ENCODE assay signal across 7 mouse cellular contexts in the genomic region with DNA sequence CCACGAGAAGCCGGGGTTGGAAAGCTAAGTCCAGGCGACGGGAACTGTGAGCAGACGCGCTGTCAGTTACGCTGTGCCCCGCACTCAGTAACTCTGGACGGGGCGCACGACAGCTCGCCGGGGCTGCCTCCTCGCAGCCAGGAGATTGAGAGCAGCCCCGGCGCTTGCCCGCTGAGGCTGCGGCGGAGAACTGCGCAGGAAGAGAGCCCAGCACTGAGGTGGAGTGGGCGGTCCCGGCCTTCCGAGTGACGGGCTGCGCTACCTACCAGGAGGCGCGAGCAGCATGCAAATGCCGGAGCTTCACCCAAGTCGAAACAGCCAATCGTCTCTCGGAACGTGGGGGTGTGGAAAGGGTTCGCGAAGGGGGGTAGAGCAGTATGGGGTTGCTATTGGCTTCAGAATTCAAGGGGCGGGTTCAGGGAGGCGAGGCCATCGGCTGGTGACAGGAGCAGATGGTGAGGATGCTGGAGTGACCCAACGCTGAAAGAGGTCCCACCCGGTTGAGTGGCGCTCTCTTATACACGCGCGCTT. TPM values are rescaled to one million over a fixed set of nuclear protein-coding genes. Genes with fewer than 3 reads are reported as not detected.
DNase-seq lines count a peak whose midpoint lies in the region; ATAC-seq and TF ChIP-seq lines count a peak whose summit lies in the region.

A gene (minus strand): TSS at position 200 of the 531 bp plus-strand sequence.

- H3K27ac ChIP-seq in embryonic facial prominence, embryonic 15.5 days (replicated peaks) = peak within 1 kb of the TSS; percentile 68
- peak within 1 kb of the TSS; percentile 83 for H3K27ac ChIP-seq in heart, embryonic 10.5 days
- H3K27ac ChIP-seq in kidney, embryonic 14.5 days (ENCODE audit: low read depth, low read length) = peak within 1 kb of the TSS; percentile 60; the same call in 1 of the 2 replicates
- peak within 1 kb of the TSS; percentile 82 for H3K27ac ChIP-seq in limb, embryonic 15.5 days
- peak within 1 kb of the TSS; percentile 44 for H3K27ac ChIP-seq in midbrain, postnatal 0 days (ENCODE audit: low read depth, low read length)

- H3K9ac ChIP-seq in embryonic facial prominence, embryonic 15.5 days = peak within 1 kb of the TSS; percentile 66
- H3K9ac ChIP-seq in kidney, embryonic 14.5 days (ENCODE audit: low read depth, low read length) = peak within 1 kb of the TSS; percentile 78
- peak within 1 kb of the TSS; percentile 77 for H3K9ac ChIP-seq in limb, embryonic 15.5 days
- peak within 1 kb of the TSS; percentile 68 for H3K9ac ChIP-seq in midbrain, postnatal 0 days (replicated peaks; ENCODE audit: low read length, poor library complexity, severe bottlenecking)

- peak; percentile 73 to 83 for DNase-seq in adrenal gland, postnatal 4 days (ENCODE audit: low spot score in 2 of 2)
- DNase-seq in heart, embryonic 10.5 days (ENCODE audit: low spot score) = peak; percentile 98
- peak; percentile 96 for DNase-seq in midbrain, postnatal 0 days (ENCODE audit: low spot score)
- peak; percentile 65 to 89 for DNase-seq in spleen, postnatal 10 days (ENCODE audit: low spot score in 2 of 2)

- H3K4me2 ChIP-seq in embryonic facial prominence, embryonic 15.5 days (replicated peaks) = peak within 1 kb of the TSS; percentile 94
- peak within 1 kb of the TSS; percentile 84 for H3K4me2 ChIP-seq in kidney, embryonic 14.5 days (replicated peaks; ENCODE audit: low read depth, low read length)
- H3K4me2 ChIP-seq in limb, embryonic 15.5 days = peak within 1 kb of the TSS; percentile 93
- peak within 1 kb of the TSS; percentile 74 for H3K4me2 ChIP-seq in midbrain, postnatal 0 days (ENCODE audit: low read depth, low read length, poor library complexity, severe bottlenecking)

- peak; percentile 94 for ATAC-seq in embryonic facial prominence, embryonic 15.5 days (ENCODE audit: insufficient number of reproducible peaks, low FRiP score, low TSS enrichment, low read depth)
- ATAC-seq in kidney, embryonic 14.5 days (ENCODE audit: low FRiP score, low TSS enrichment) = peak; percentile 91
- ATAC-seq in limb, embryonic 15.5 days (ENCODE audit: insufficient number of reproducible peaks, low FRiP score, low TSS enrichment, low read depth) = peak; percentile 95
- ATAC-seq in midbrain, postnatal 0 days (ENCODE audit: low FRiP score) = peak; percentile 93

- no peak for TF ChIP-seq CTCF in midbrain, postnatal 0 days (IDR thresholded peaks at IDR 0.05)

- no peaks in the 10 kb centered on the region for H3K9me3 ChIP-seq in embryonic facial prominence, embryonic 15.5 days (replicated peaks)
- no peaks in the 10 kb centered on the region for H3K9me3 ChIP-seq in heart, embryonic 10.5 days
- no peaks in the 10 kb centered on the region for H3K9me3 ChIP-seq in kidney, embryonic 14.5 days (ENCODE audit: control insufficient read depth, low read length)
- H3K9me3 ChIP-seq in limb, embryonic 15.5 days = no peaks in the 10 kb centered on the region
- no peaks in the 10 kb centered on the region for H3K9me3 ChIP-seq in midbrain, postnatal 0 days (ENCODE audit: low read length)

- H3K36me3 ChIP-seq in embryonic facial prominence, embryonic 15.5 days = no peaks in the 10 kb centered on the region
- H3K36me3 ChIP-seq in heart, embryonic 10.5 days = no peaks in the 10 kb centered on the region
- no peaks in the 10 kb centered on the region for H3K36me3 ChIP-seq in kidney, embryonic 14.5 days (ENCODE audit: control insufficient read depth, insufficient read depth, low read length)
- no peaks in the 10 kb centered on the region for H3K36me3 ChIP-seq in limb, embryonic 15.5 days
- H3K36me3 ChIP-seq in midbrain, postnatal 0 days (ENCODE audit: insufficient read depth, low read length) = no peaks in the 10 kb centered on the region

- 0% methylated on average over 43 of the region's 43 CpGs for WGBS in embryonic facial prominence, embryonic 15.5 days
- under 1% methylated on average over 43 of the region's 43 CpGs for WGBS in heart, embryonic 10.5 days
- under 1% methylated on average over 43 of the region's 43 CpGs for WGBS in kidney, embryonic 14.5 days
- WGBS in limb, embryonic 15.5 days = under 1% methylated on average over 43 of the region's 43 CpGs
- WGBS in midbrain, postnatal 0 days = under 1% methylated on average over 43 of the region's 43 CpGs

- peaks cover 39% of the 10 kb centered on the region for H3K27me3 ChIP-seq in embryonic facial prominence, embryonic 15.5 days
- peaks cover 68% of the 10 kb centered on the region for H3K27me3 ChIP-seq in heart, embryonic 10.5 days (ENCODE audit: insufficient read depth, poor library complexity, severe bottlenecking)
- peaks cover 51% of the 10 kb centered on the region for H3K27me3 ChIP-seq in kidney, embryonic 14.5 days (ENCODE audit: control insufficient read depth, insufficient read depth, low read length)
- H3K27me3 ChIP-seq in limb, embryonic 15.5 days = peaks cover 67% of the 10 kb centered on the region
- peaks cover 34% of the 10 kb centered on the region for H3K27me3 ChIP-seq in midbrain, postnatal 0 days (ENCODE audit: insufficient read depth, low read length)

- peaks cover 70% of the 10 kb centered on the region for H3K4me1 ChIP-seq in embryonic facial prominence, embryonic 15.5 days
- H3K4me1 ChIP-seq in heart, embryonic 10.5 days = peaks cover 68% of the 10 kb centered on the region
- peaks cover 34% of the 10 kb centered on the region for H3K4me1 ChIP-seq in kidney, embryonic 14.5 days (ENCODE audit: control insufficient read depth, insufficient read depth, low read length)
- peaks cover 74% of the 10 kb centered on the region for H3K4me1 ChIP-seq in limb, embryonic 15.5 days
- H3K4me1 ChIP-seq in midbrain, postnatal 0 days (ENCODE audit: insufficient read depth, low read length) = peaks cover 12% of the 10 kb centered on the region; the same call in 1 of the 2 replicates

- H3K4me3 ChIP-seq in embryonic facial prominence, embryonic 15.5 days (replicated peaks) = peak within 1 kb of the TSS; percentile 68
- H3K4me3 ChIP-seq in heart, embryonic 10.5 days = peak within 1 kb of the TSS; percentile 72
- H3K4me3 ChIP-seq in kidney, embryonic 14.5 days (ENCODE audit: low read length) = peak within 1 kb of the TSS; percentile 63
- H3K4me3 ChIP-seq in limb, embryonic 15.5 days = peak within 1 kb of the TSS; percentile 70
- H3K4me3 ChIP-seq in midbrain, postnatal 0 days (ENCODE audit: low read depth, low read length) = peak within 1 kb of the TSS; percentile 50

RNA-seq across cellular contexts. Expression of the gene that starts here (rescaled TPM):
- 1 to 10 TPM; 5.0 to 9.1 TPM for total RNA-seq in adrenal gland, postnatal 4 days (2021)
- polyA plus RNA-seq in embryonic facial prominence, embryonic 15.5 days (2015; fragmentation: Nextera tagmentation; extraction: Ambion mirVana) = 11.6 and 13.1 TPM in 2 replicates
- polyA plus RNA-seq in heart, embryonic 10.5 days (2016; fragmentation: Nextera tagmentation; extraction: Ambion mirVana) = 5.9 and 23.9 TPM in 2 replicates
- 17.9 and 34.0 TPM in 2 replicates for polyA plus RNA-seq in kidney, embryonic 14.5 days (2014; fragmentation: Nextera tagmentation; extraction: Ambion mirVana)
- polyA plus RNA-seq in limb, embryonic 15.5 days (2015; fragmentation: Nextera tagmentation; extraction: Ambion mirVana) = 13.4 and 16.6 TPM in 2 replicates
- total RNA-seq in midbrain, postnatal 0 days (2014; rRNA removed) = 24.9 and 27.6 TPM in 2 replicates
- polyA plus RNA-seq in midbrain, postnatal 0 days (2015; fragmentation: Nextera tagmentation; extraction: Ambion mirVana) = 7.9 and 9.0 TPM in 2 replicates

Comparison
In these comparisons a context has a peak if more than half of its experiments do, and no peak if none do; other contexts are left out.
1. Peak in every context shown above with its lines: DNase-seq, ATAC-seq, H3K4me3 ChIP-seq and H3K27ac ChIP-seq.